Mouse (Mus musculus) CH12.LX (cell line): Measurements from ENCODE around the gene Oxtr. TPM values are rescaled to one million over a fixed set of nuclear protein-coding genes. Genes with fewer than 3 reads are reported as not detected.

ENCODE experiments used
- DNase-seq: peaks from one replicate; pipeline ENCODE4 v3.0.0-alpha.2; 2013; ENCODE audit errors: extremely low read depth
- H3K27ac ChIP-seq: 2 replicates; pipeline ENCODE4 v1.5.1; 2012; ENCODE audit warnings: low read depth, mild to moderate bottlenecking, control low read depth, moderate library complexity; ENCODE audit not compliant: insufficient read depth
- H3K27me3 ChIP-seq: replicated peaks from 2 replicates; pipeline ENCODE3; 2012; ENCODE audit warnings: inconsistent platforms
- H3K36me3 ChIP-seq, 2 experiments: replicated peaks in 1 of 2; 2 replicates each; pipeline versions ENCODE3 to v1.6.1; 2012; ENCODE audit warnings: inconsistent platforms in 1 of 2, low read length in 1 of 2, mild to moderate bottlenecking in 1 of 2, mixed read lengths in 1 of 2, moderate library complexity in 1 of 2; ENCODE audit not compliant: control insufficient read depth in 1 of 2, insufficient read depth in 1 of 2
- H3K4me1 ChIP-seq, 2 experiments: 2 replicates each; pipeline ENCODE4 v1.6.1; 2012; ENCODE audit warnings: inconsistent platforms in 1 of 2, moderate library complexity in 1 of 2; ENCODE audit not compliant: insufficient read depth in 2 of 2, control insufficient read depth in 1 of 2
- H3K4me2 ChIP-seq: 2 replicates; pipeline ENCODE4 v1.6.1; 2012; ENCODE audit warnings: low read depth, mild to moderate bottlenecking, control low read depth; ENCODE audit not compliant: poor library complexity, insufficient read depth, severe bottlenecking
- H3K4me3 ChIP-seq, 3 experiments: fragments of 150-350 bp in 1 of 3; sonication (generic) in 1 of 3; replicated peaks in 1 of 3; 2 replicates each; pipeline versions ENCODE3 to v1.5.1; 2011 to 2012; ENCODE audit warnings: low read depth in 2 of 3, low read length in 2 of 3, mild to moderate bottlenecking in 2 of 3, moderate library complexity in 2 of 3, control low read depth in 1 of 3, improper control_type of control experiment in 1 of 3, inconsistent platforms in 1 of 3, mixed read lengths in 1 of 3; ENCODE audit not compliant: poor library complexity in 1 of 3
- H3K79me2 ChIP-seq: replicated peaks from 2 replicates; pipeline ENCODE4 v1.6.1; 2012; ENCODE audit warnings: mild to moderate bottlenecking, moderate library complexity; ENCODE audit not compliant: control insufficient read depth, poor library complexity, insufficient read depth, severe bottlenecking; ENCODE audit errors: extremely low read depth
- H3K9ac ChIP-seq: 2 replicates; pipeline ENCODE4 v1.6.1; 2012; ENCODE audit warnings: low read depth, mild to moderate bottlenecking, control low read depth, moderate library complexity; ENCODE audit not compliant: insufficient read depth
- H3K9me3 ChIP-seq: replicated peaks from 2 replicates; pipeline ENCODE3; 2012; ENCODE audit warnings: low read length, inconsistent platforms, mixed read lengths
- BHLHE40 ChIP-seq: IDR thresholded peaks from 2 replicates; pipeline ENCODE4 v1.6.1; 2011; ENCODE audit warnings: mild to moderate bottlenecking, low read depth, low read length, improper control_type of control experiment
- CHD1 ChIP-seq: IDR thresholded peaks from 2 replicates; pipeline ENCODE4 v1.6.1; 2012; ENCODE audit warnings: low read depth, low read length, improper control_type of control experiment, inconsistent platforms
- ELF1 ChIP-seq: IDR thresholded peaks from 2 replicates; pipeline ENCODE4 v1.6.1; 2014; ENCODE audit warnings: low read depth, mild to moderate bottlenecking, inconsistent platforms, low read length, improper control_type of control experiment
- ETS1 ChIP-seq: conservative IDR thresholded peaks from 2 replicates; pipeline ENCODE4 v1.6.1; 2012; ENCODE audit warnings: low read depth, mild to moderate bottlenecking, inconsistent platforms, low read length, improper control_type of control experiment, moderate library complexity
- HCFC1 ChIP-seq: IDR thresholded peaks from 2 replicates; pipeline ENCODE4 v1.6.1; 2012; ENCODE audit warnings: low read depth, mild to moderate bottlenecking, inconsistent platforms, low read length, improper control_type of control experiment
- IRF4 ChIP-seq: IDR thresholded peaks from 2 replicates; pipeline ENCODE4 v1.6.1; 2014; ENCODE audit warnings: low read depth, mild to moderate bottlenecking, inconsistent platforms, low read length, improper control_type of control experiment
- JUN ChIP-seq: IDR thresholded peaks from 2 replicates; pipeline ENCODE4 v1.6.1; 2011; ENCODE audit warnings: low read depth, mild to moderate bottlenecking, low read length, improper control_type of control experiment, moderate library complexity; ENCODE audit not compliant: insufficient read depth
- KAT2A ChIP-seq: IDR thresholded peaks from 2 replicates; pipeline ENCODE4 v1.6.1; 2012; ENCODE audit warnings: low read length, improper control_type of control experiment, inconsistent platforms; ENCODE audit not compliant: insufficient replicate concordance
- MAFK ChIP-seq: IDR thresholded peaks from 2 replicates; pipeline ENCODE4 v1.6.1; 2011; ENCODE audit warnings: low read length, improper control_type of control experiment; ENCODE audit not compliant: insufficient replicate concordance
- MAX ChIP-seq: IDR thresholded peaks from 2 replicates; pipeline ENCODE4 v1.6.1; 2011; ENCODE audit warnings: low read length, improper control_type of control experiment
- MEF2A ChIP-seq: IDR thresholded peaks from 2 replicates; pipeline ENCODE4 v1.6.1; 2014; ENCODE audit warnings: low read depth, mild to moderate bottlenecking, inconsistent platforms, low read length, improper control_type of control experiment, borderline replicate concordance
- MXI1 ChIP-seq: IDR thresholded peaks from 2 replicates; pipeline ENCODE4 v1.6.1; 2011; ENCODE audit warnings: mild to moderate bottlenecking, low read depth, low read length, improper control_type of control experiment
- PAX5 ChIP-seq: IDR thresholded peaks from 2 replicates; pipeline ENCODE4 v1.6.1; 2012; ENCODE audit warnings: low read length, inconsistent platforms, mixed read lengths
- RAD21 ChIP-seq: IDR thresholded peaks from 2 replicates; pipeline ENCODE4 v1.6.1; 2011; ENCODE audit warnings: low read depth, mild to moderate bottlenecking, low read length, improper control_type of control experiment, moderate library complexity
- SIN3A ChIP-seq: IDR thresholded peaks from 2 replicates; pipeline ENCODE4 v1.6.1; 2012; ENCODE audit warnings: low read length, improper control_type of control experiment, inconsistent platforms
- SMC3 ChIP-seq: IDR thresholded peaks from 2 replicates; pipeline ENCODE4 v1.6.1; 2011; ENCODE audit warnings: low read depth, low read length, improper control_type of control experiment
- TBP ChIP-seq: conservative IDR thresholded peaks from 2 replicates; pipeline ENCODE4 v1.6.1; 2011; ENCODE audit warnings: low read depth, low read length, improper control_type of control experiment
- TCF12 ChIP-seq: IDR thresholded peaks from 2 replicates; pipeline ENCODE4 v1.6.1; 2014; ENCODE audit warnings: low read depth, mild to moderate bottlenecking, inconsistent platforms, low read length, improper control_type of control experiment
- UBTF ChIP-seq: IDR thresholded peaks from 2 replicates; pipeline ENCODE4 v1.6.1; 2012; ENCODE audit warnings: low read depth, mild to moderate bottlenecking, inconsistent platforms, low read length, improper control_type of control experiment, moderate library complexity
- ZC3H11A ChIP-seq: IDR thresholded peaks from 2 replicates; pipeline ENCODE4 v1.6.1; 2012; ENCODE audit warnings: low read depth, mild to moderate bottlenecking, inconsistent platforms, low read length, improper control_type of control experiment
- ZKSCAN1 ChIP-seq: IDR thresholded peaks from 2 replicates; pipeline ENCODE4 v1.6.1; 2012; ENCODE audit warnings: low read depth, inconsistent platforms, low read length, improper control_type of control experiment, borderline replicate concordance
- ZMIZ1 ChIP-seq: IDR thresholded peaks from 2 replicates; pipeline ENCODE4 v1.6.1; 2012; ENCODE audit warnings: low read depth, mild to moderate bottlenecking, inconsistent platforms, low read length, improper control_type of control experiment
- ZNF384 ChIP-seq: IDR thresholded peaks from 2 replicates; pipeline ENCODE4 v1.6.1; 2012; ENCODE audit warnings: low read depth, low read length, improper control_type of control experiment, inconsistent platforms
- dilution Hi-C: fragments of 300-500 bp; cut with MboI; formaldehyde crosslinking; loops from 2 replicates; pipeline ENCODE4 v1.14.3; 2020; ENCODE audit warnings: low sequenced_read_pairs; ENCODE audit not compliant: extremely low pct_unique_long_range_greater_than_20kb, extremely low pct_ligation_motif_present
- in situ Hi-C: fragments of 300-500 bp; cut with MboI; formaldehyde crosslinking; loops from 3 replicates; pipeline ENCODE4 v1.14.3; 2019; ENCODE audit warnings: low sequenced_read_pairs, low pct_ligation_motif_present, low pct_unique_long_range_greater_than_20kb, mixed read lengths
- polyA plus RNA-seq: library from polyadenylated mRNA; unstranded; fragments of >175 nt; gene quantifications from 2 replicates; pipeline ENCODE4 v1.2.1, GENCODE M21; 2012; ENCODE audit warnings: low read depth; ENCODE audit not compliant: insufficient read length
- total RNA-seq, 2 experiments: library from RNA; depleted of rRNA; stranded (reverse); fragments of 300-350 nt in 1 of 2; fragments of >200 nt in 1 of 2; gene quantifications; 2 replicates each; pipeline ENCODE4 v1.2.3; 2012 to 2014

Oxtr gene
- total and polyA plus RNA-seq, 3 experiments, result not detected

DNA sequence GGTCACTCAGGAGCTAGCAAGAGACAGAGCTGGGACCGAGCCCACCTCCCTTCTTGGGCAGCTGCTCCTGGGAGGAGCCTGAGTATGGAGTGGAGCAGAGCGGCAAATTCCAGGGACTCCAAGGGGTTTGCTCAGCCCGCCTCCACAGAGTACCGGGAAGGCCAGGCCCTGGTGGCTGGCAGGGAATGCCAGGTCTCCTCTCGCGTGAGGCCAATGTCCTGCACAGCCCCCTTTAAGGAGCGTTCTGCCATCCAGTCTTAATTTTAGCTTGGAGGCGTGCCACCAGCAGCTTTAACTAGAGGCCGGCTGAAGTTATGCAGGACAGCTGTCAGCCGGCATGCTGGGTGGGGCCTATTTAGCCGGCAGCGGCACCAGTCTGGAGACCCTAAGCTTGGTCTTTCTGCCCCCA, 30.4 kb downstream of the Oxtr start, which contains the start of gene Cav3:
Gene Cav3, plus strand, starts transcription at position 165 of the 409 bp plus-strand sequence.
- Histone ChIP-seq H3K27me3 (peaks cover 34% of the 10 kb centered on the region), H3K79me2 (no peaks in the 10 kb centered on the region), H3K36me3 (no peaks in the 10 kb centered on the region), H3K9me3 (no peaks in the 10 kb centered on the region), H3K27ac (no peak within 1 kb of the TSS), H3K4me3 (no peak within 1 kb of the TSS), H3K4me2 (no peak within 1 kb of the TSS), H3K9ac (no peak within 1 kb of the TSS), H3K4me1 (no peaks in the 10 kb centered on the region)
- in situ Hi-C loops, result no loop called here
- dilution Hi-C loops, result no loop called here
- DNase-seq, result no peak
- TF ChIP-seq KAT2A (no peak), MXI1 (no peak), SMC3 (no peak), JUN (no peak), TCF12 (no peak), TBP (no peak), IRF4 (no peak), MAFK (no peak)

DNA sequence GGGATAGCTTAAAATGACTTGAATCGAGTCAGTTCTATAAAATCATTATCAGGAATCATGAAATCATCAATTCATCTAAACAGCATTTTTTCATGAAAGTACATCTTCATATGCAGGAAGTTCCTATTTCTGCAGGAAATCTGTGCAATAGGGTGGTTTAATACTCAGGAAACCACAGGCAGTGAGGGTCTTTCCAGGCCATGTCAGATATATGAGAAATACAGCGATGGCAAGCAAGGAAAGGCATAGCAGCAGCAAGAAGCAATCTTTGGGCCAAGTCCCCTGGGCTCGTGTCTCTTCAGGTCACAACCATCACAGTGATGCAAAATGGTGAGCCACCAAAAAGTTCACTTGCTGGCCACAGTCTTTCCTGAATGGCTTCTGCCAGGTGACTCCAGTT, 44.1 kb downstream of the Oxtr start:
- in situ Hi-C loops, result no loop called here
- no peak overlapping the region for H3K27ac ChIP-seq
- TF ChIP-seq RAD21, result no peak
- no peak for TF ChIP-seq UBTF
- TF ChIP-seq SMC3, result no peak
- TF ChIP-seq TBP, result no peak
- TF ChIP-seq HCFC1, result no peak
- TF ChIP-seq SIN3A, result no peak
- no peak for TF ChIP-seq MAFK
- no peak for TF ChIP-seq KAT2A
- TF ChIP-seq ELF1, result no peak
- TF ChIP-seq ZMIZ1, result no peak
- no peak for TF ChIP-seq ZKSCAN1
- no peak for TF ChIP-seq BHLHE40
- TF ChIP-seq MAX, result no peak
- TF ChIP-seq MXI1, result no peak
- no peak for TF ChIP-seq ZC3H11A
- no peak for TF ChIP-seq MEF2A
- TF ChIP-seq ETS1, result no peak
- no peak for TF ChIP-seq CHD1
- TF ChIP-seq PAX5, result no peak
- no peak for TF ChIP-seq ZNF384
- H3K4me1 ChIP-seq, result no peaks in the 10 kb centered on the region
- H3K4me3 ChIP-seq, result no peak overlapping the region
- H3K9me3 ChIP-seq, result no peaks in the 10 kb centered on the region
- no peak overlapping the region for H3K4me2 ChIP-seq
- H3K9ac ChIP-seq, result no peak overlapping the region
- no peak for DNase-seq
- no peaks in the 10 kb centered on the region for H3K79me2 ChIP-seq
- H3K36me3 ChIP-seq, result no peaks in the 10 kb centered on the region
- dilution Hi-C loops, result no loop called here
- peaks cover 24% of the 10 kb centered on the region for H3K27me3 ChIP-seq
